Mouse (Mus musculus): ENCODE data around the gene Stx8. TPM values are rescaled to one million over a fixed set of nuclear protein-coding genes. Genes with fewer than 3 reads are reported as not detected.

Gene Stx8
- polyA plus RNA-seq, 1 experiment from 2014 or later: 59.2 TPM

GRCm38 (mm10) chr11:68126071-68126470, 160.1 kb downstream of the Stx8 start:
- WGBS: 82% methylated on average over 9 of the region's 9 CpGs
- H3K36me3 ChIP-seq: no peaks in the 10 kb centered on the region

GRCm38 (mm10) chr11:68134494-68134893, 168.5 kb downstream of the Stx8 start:
- no peak overlapping the region for H3K27ac ChIP-seq
- no peaks in the 10 kb centered on the region for H3K4me1 ChIP-seq
- H3K4me3 ChIP-seq: no peak overlapping the region
- 83% methylated on average over 7 of the region's 7 CpGs for WGBS
- H3K9ac ChIP-seq: no peak overlapping the region
- no peaks in the 10 kb centered on the region for H3K36me3 ChIP-seq
- H3K27me3 ChIP-seq: no peaks in the 10 kb centered on the region
- no peak overlapping the region for H3K4me2 ChIP-seq (replicated peaks)
- no peak for ATAC-seq (ENCODE audit: insufficient number of reproducible peaks, insufficient read depth, low FRiP score, low TSS enrichment)
- H3K9me3 ChIP-seq: no peaks in the 10 kb centered on the region

More at GRCm38 (mm10) chr11:68126071-68126470, 160.1 kb downstream of the Stx8 start:
- Histone ChIP-seq H3K9ac (no peak overlapping the region), H3K27ac (no peak overlapping the region), H3K4me1 (peaks cover 7% of the 10 kb centered on the region), H3K9me3 (no peaks in the 10 kb centered on the region), H3K27me3 (no peaks in the 10 kb centered on the region), H3K4me2 (replicated peaks) (no peak overlapping the region), H3K4me3 (no peak overlapping the region)
- ATAC-seq (ENCODE audit: insufficient number of reproducible peaks, insufficient read depth, low FRiP score, low TSS enrichment): no peak

- H3K4me3 ChIP-seq: no peak overlapping the region
- ATAC-seq (ENCODE audit: insufficient number of reproducible peaks, insufficient read depth, low FRiP score, low TSS enrichment): no peak
- no peaks in the 10 kb centered on the region for H3K27me3 ChIP-seq
- WGBS: 66% methylated on average over 9 of the region's 9 CpGs
- H3K9me3 ChIP-seq: no peaks in the 10 kb centered on the region
- H3K9ac ChIP-seq: no peak overlapping the region
- H3K4me1 ChIP-seq: no peaks in the 10 kb centered on the region
- H3K4me2 ChIP-seq (replicated peaks): no peak overlapping the region
- H3K36me3 ChIP-seq: no peaks in the 10 kb centered on the region
- H3K27ac ChIP-seq: no peak overlapping the region
Measured at GRCm38 (mm10) chr11:68135350-68135749, 169.4 kb downstream of the Stx8 start.

- no peaks in the 10 kb centered on the region for H3K36me3 ChIP-seq
- WGBS: 75% methylated on average over 8 of the region's 8 CpGs
- no peak for ATAC-seq (ENCODE audit: insufficient number of reproducible peaks, insufficient read depth, low FRiP score, low TSS enrichment)
- H3K27me3 ChIP-seq: no peaks in the 10 kb centered on the region
- no peak overlapping the region for H3K4me3 ChIP-seq
- no peak overlapping the region for H3K27ac ChIP-seq
- no peaks in the 10 kb centered on the region for H3K4me1 ChIP-seq
- H3K4me2 ChIP-seq (replicated peaks): no peak overlapping the region
- no peak overlapping the region for H3K9ac ChIP-seq
- H3K9me3 ChIP-seq: no peaks in the 10 kb centered on the region
Measured at GRCm38 (mm10) chr11:68136687-68137086, 170.7 kb downstream of the Stx8 start.

GRCm38 (mm10) chr11:68142296-68142695, 176.3 kb downstream of the Stx8 start:
- ATAC-seq (ENCODE audit: insufficient number of reproducible peaks, insufficient read depth, low FRiP score, low TSS enrichment): no peak
- H3K27me3 ChIP-seq: peaks cover 6% of the 10 kb centered on the region; the same call in 1 of the 2 replicates
- H3K9ac ChIP-seq: no peak overlapping the region
- no peaks in the 10 kb centered on the region for H3K9me3 ChIP-seq
- no peak overlapping the region for H3K4me3 ChIP-seq
- no peaks in the 10 kb centered on the region for H3K36me3 ChIP-seq
- H3K27ac ChIP-seq: no peak overlapping the region
- peaks cover 40% of the 10 kb centered on the region for H3K4me1 ChIP-seq
- 46% methylated on average over 8 of the region's 8 CpGs for WGBS
- H3K4me2 ChIP-seq (replicated peaks): no peak overlapping the region

- Histone ChIP-seq H3K36me3 (no peaks in the 10 kb centered on the region), H3K9me3 (no peaks in the 10 kb centered on the region), H3K9ac (no peak overlapping the region)
Measured at GRCm38 (mm10) chr11:68144235-68145065, 178.5 kb downstream of the Stx8 start.

GRCm38 (mm10) chr11:68145066-68145585, 179.1 kb downstream of the Stx8 start:
- Histone ChIP-seq H3K4me2 (replicated peaks) (0 out of 2 replicates have a peak overlapping the region, but pooled peaks have one; percentile 19), H3K27ac (peak overlapping the region; percentile 80), H3K4me3 (no peak overlapping the region), H3K9me3 (no peaks in the 10 kb centered on the region), H3K9ac (no peak overlapping the region), H3K36me3 (no peaks in the 10 kb centered on the region), H3K27me3 (peaks cover 8% of the 10 kb centered on the region; the same call in 1 of the 2 replicates), H3K4me1 (peaks cover 41% of the 10 kb centered on the region)
- 28% methylated on average over 13 of the region's 13 CpGs for WGBS
- ATAC-seq (ENCODE audit: insufficient number of reproducible peaks, insufficient read depth, low FRiP score, low TSS enrichment): no peak

More at GRCm38 (mm10) chr11:68144235-68145065, 178.5 kb downstream of the Stx8 start:
- H3K27ac ChIP-seq: peak overlapping the region; percentile 80; the same call in 1 of the 2 replicates
- H3K4me1 ChIP-seq: peaks cover 41% of the 10 kb centered on the region
- ATAC-seq (ENCODE audit: insufficient number of reproducible peaks, insufficient read depth, low FRiP score, low TSS enrichment): no peak
- WGBS: 45% methylated on average over 13 of the region's 13 CpGs
- no peak overlapping the region for H3K4me3 ChIP-seq
- peaks cover 8% of the 10 kb centered on the region; the same call in 1 of the 2 replicates for H3K27me3 ChIP-seq
- H3K4me2 ChIP-seq (replicated peaks): no peak overlapping the region

- Histone ChIP-seq H3K4me1 (peaks cover 42% of the 10 kb centered on the region), H3K27ac (peak overlapping the region; percentile 80), H3K36me3 (no peaks in the 10 kb centered on the region), H3K9me3 (no peaks in the 10 kb centered on the region), H3K4me2 (replicated peaks) (peak overlapping the region; percentile 19), H3K27me3 (peaks cover 8% of the 10 kb centered on the region; the same call in 1 of the 2 replicates), H3K9ac (peak overlapping the region; percentile 19; the same call in 1 of the 2 replicates), H3K4me3 (no peak overlapping the region)
- no peak for ATAC-seq (ENCODE audit: insufficient number of reproducible peaks, insufficient read depth, low FRiP score, low TSS enrichment)
- 15% methylated on average over 17 of the region's 17 CpGs for WGBS
Measured at GRCm38 (mm10) chr11:68145586-68146455, 179.8 kb downstream of the Stx8 start.

- whole genome bisulfite sequencing: 34% methylated on average over 4 of the region's 4 CpGs
- no peaks in the 10 kb centered on the region for H3K36me3 ChIP-seq
- H3K27me3 ChIP-seq: peaks cover 8% of the 10 kb centered on the region; the same call in 1 of the 2 replicates
- H3K9ac ChIP-seq: peak overlapping the region; percentile 19; the same call in 1 of the 2 replicates
- peak overlapping the region; percentile 80 for H3K27ac ChIP-seq
- H3K4me3 ChIP-seq: no peak overlapping the region
- H3K4me1 ChIP-seq: peaks cover 45% of the 10 kb centered on the region
- ATAC-seq (ENCODE audit: insufficient number of reproducible peaks, insufficient read depth, low FRiP score, low TSS enrichment): no peak
- H3K4me2 ChIP-seq (replicated peaks): peak overlapping the region; percentile 19
- no peaks in the 10 kb centered on the region for H3K9me3 ChIP-seq
Measured at GRCm38 (mm10) chr11:68146456-68146851, 180.5 kb downstream of the Stx8 start.

- ATAC-seq (ENCODE audit: insufficient number of reproducible peaks, insufficient read depth, low FRiP score, low TSS enrichment): no peak
- H3K4me1 ChIP-seq: peaks cover 22% of the 10 kb centered on the region
- no peaks in the 10 kb centered on the region for H3K36me3 ChIP-seq
- no peaks in the 10 kb centered on the region for H3K9me3 ChIP-seq
- peaks cover 8% of the 10 kb centered on the region; the same call in 1 of the 2 replicates for H3K27me3 ChIP-seq
- 32% methylated on average over 2 of the region's 2 CpGs for WGBS
- H3K4me2 ChIP-seq (replicated peaks): no peak overlapping the region
- no peak overlapping the region for H3K4me3 ChIP-seq
- no peak overlapping the region for H3K9ac ChIP-seq
- no peak overlapping the region for H3K27ac ChIP-seq
Measured at GRCm38 (mm10) chr11:68150938-68151337, 184.9 kb downstream of the Stx8 start.

- Histone ChIP-seq H3K9ac (no peak overlapping the region), H3K4me3 (no peak overlapping the region), H3K27me3 (no peaks in the 10 kb centered on the region), H3K4me1 (peaks cover 7% of the 10 kb centered on the region; the same call in 1 of the 2 replicates), H3K27ac (no peak overlapping the region), H3K36me3 (no peaks in the 10 kb centered on the region), H3K4me2 (replicated peaks) (no peak overlapping the region), H3K9me3 (no peaks in the 10 kb centered on the region)
- no peak for ATAC-seq (ENCODE audit: insufficient number of reproducible peaks, insufficient read depth, low FRiP score, low TSS enrichment)
Measured at GRCm38 (mm10) chr11:68155821-68156220, 189.8 kb downstream of the Stx8 start.
